Comparison of ENCODE assay signal across 13 mouse cellular contexts in genomic region chr5:122136508-122137408, GRCm38 (mm10). TPM values are rescaled to one million over a fixed set of nuclear protein-coding genes. Genes with fewer than 3 reads are reported as not detected.
DNase-seq lines count a peak whose midpoint lies in the region; ATAC-seq lines count a peak whose summit lies in the region.
"Had no signal": no experiment of that assay in that cellular context is flagged by ENCODE, and none has a peak within 500 bp of the region (broad histone marks: within the 10 kb centered on the region; RNA-seq: fewer than 3 reads in every experiment).

No protein-coding gene starts in this region.

- H3K9ac ChIP-seq in intestine, embryonic 15.5 days: no peak overlapping the region
- H3K9ac ChIP-seq: lung, embryonic 15.5 days; neural tube, embryonic 13.5 days had no signal

- no peaks in the 10 kb centered on the region for H3K9me3 ChIP-seq in intestine, embryonic 15.5 days
- H3K9me3 ChIP-seq: lung, embryonic 15.5 days; neural tube, embryonic 13.5 days had no signal

- peak overlapping the region; percentile 37; the same call in 1 of the 2 replicates for H3K27ac ChIP-seq in intestine, embryonic 15.5 days
- H3K27ac ChIP-seq: lung, embryonic 15.5 days; neural tube, embryonic 13.5 days had no signal

- DNase-seq in adrenal gland, postnatal 14 days: peak; percentile 49
- DNase-seq in gastrocnemius, postnatal 14 days: peak; percentile 45
- DNase-seq in embryo, embryonic 10 days (ENCODE audit: low spot score): no peak
- no peak for DNase-seq in kidney, adult 11 months
- no peak for DNase-seq in neural tube, embryonic 10.5 days (ENCODE audit: extremely low spot score, low spot score)
- DNase-seq: cerebellum, postnatal 10 days; thymus, postnatal 36 days had no signal

- no peak overlapping the region for H3K4me3 ChIP-seq in intestine, embryonic 15.5 days (replicated peaks)
- H3K4me3 ChIP-seq: lung, embryonic 15.5 days; neural tube, embryonic 13.5 days had no signal

- peaks cover 13% of the 10 kb centered on the region for H3K4me1 ChIP-seq in intestine, embryonic 15.5 days (replicated peaks)

- peak; percentile 75 for ATAC-seq in intestine, embryonic 15.5 days
- ATAC-seq in megakaryocyte-erythroid progenitor cell, adult 5-6 weeks (replicated peaks; ENCODE audit: low FRiP score, low TSS enrichment, poor library complexity, severe bottlenecking): peak; percentile 72
- no peak for ATAC-seq in inflammation-experienced regulatory T-cells, adult 6 months

- no peaks in the 10 kb centered on the region for H3K27me3 ChIP-seq in intestine, embryonic 15.5 days (replicated peaks)
- H3K27me3 ChIP-seq: lung, embryonic 15.5 days had no signal

- 0 out of 2 replicates have a peak overlapping the region, but pooled peaks have one; percentile 15 for H3K4me2 ChIP-seq in intestine, embryonic 15.5 days (replicated peaks)
- H3K4me2 ChIP-seq: lung, embryonic 15.5 days; neural tube, embryonic 13.5 days had no signal

- H3K36me3 ChIP-seq in intestine, embryonic 15.5 days: no peaks in the 10 kb centered on the region
- H3K36me3 ChIP-seq: lung, embryonic 15.5 days; neural tube, embryonic 13.5 days had no signal

- 64% methylated on average over 14 of the region's 14 CpGs for WGBS in intestine, embryonic 15.5 days

- intact Hi-C loops in gastrocnemius, postnatal 14 days (cut with DNase I; ENCODE audit: low total_unique reads): loop anchor here (10.0 kb wide), 1 partner anchor 208 kb away; no protein-coding TSS in a partner anchor

RNA-seq across cellular contexts. Expression of gene Ccdc63, which starts 3.9 kb away (rescaled TPM):
- total RNA-seq in adrenal gland, postnatal 14 days (2021): not detected in 2 replicates
- total RNA-seq in gastrocnemius, postnatal 14 days (2021): not detected
- polyA plus RNA-seq in intestine, embryonic 15.5 days (2015; fragmentation: Nextera tagmentation; extraction: Ambion mirVana): not detected in 2 replicates
- 0.96 and 1.4 TPM in 2 replicates for total RNA-seq in megakaryocyte-erythroid progenitor cell, adult 5-6 weeks (2014; fragmentation: Nextera tagmentation)
- not detected in 2 replicates for total RNA-seq in megakaryocyte-erythroid progenitor cell, adult 5-6 weeks (2017)
- under 1 TPM in 2 of 3 experiments, not detected in 1; 0.26 to 0.63 TPM for polyA plus RNA-seq in inflammation-experienced regulatory T-cells, adult 6 months (2017; shearing (Covaris generic))
- polyA plus RNA-seq: intestine, embryonic 14.5 days; lung, embryonic 15.5 days had no signal

RNA-seq across cellular contexts. Expression of gene Ppp1cc, which starts 21.3 kb away (rescaled TPM):
- total RNA-seq in adrenal gland, postnatal 14 days (2021): 155 and 191 TPM in 2 replicates
- 100 to 1,000 TPM; 110 TPM for total RNA-seq in gastrocnemius, postnatal 14 days (2021)
- polyA plus RNA-seq in intestine, embryonic 15.5 days (2015; fragmentation: Nextera tagmentation; extraction: Ambion mirVana): 240 and 244 TPM in 2 replicates
- total RNA-seq in megakaryocyte-erythroid progenitor cell, adult 5-6 weeks (2014; fragmentation: Nextera tagmentation): 375 and 380 TPM in 2 replicates
- total RNA-seq in megakaryocyte-erythroid progenitor cell, adult 5-6 weeks (2017): 229 and 230 TPM in 2 replicates
- 10 to 100 TPM; 57.8 to 90.1 (median 81.4) TPM for polyA plus RNA-seq in inflammation-experienced regulatory T-cells, adult 6 months (2017; shearing (Covaris generic))

RNA-seq across cellular contexts. Expression of gene Myl2, which starts 36.0 kb away (rescaled TPM):
- not detected in 2 replicates for total RNA-seq in adrenal gland, postnatal 14 days (2021)
- 1,000 to 10,000 TPM in 1 of 2 experiments, 100 to 1,000 TPM in 1; 675 to 1,272 TPM for total RNA-seq in gastrocnemius, postnatal 14 days (2021)
- polyA plus RNA-seq in intestine, embryonic 15.5 days (2015; fragmentation: Nextera tagmentation; extraction: Ambion mirVana): 0.45 and 0.62 TPM in 2 replicates
- not detected in 2 replicates for total RNA-seq in megakaryocyte-erythroid progenitor cell, adult 5-6 weeks (2014; fragmentation: Nextera tagmentation)
- total RNA-seq in megakaryocyte-erythroid progenitor cell, adult 5-6 weeks (2017): not detected in 2 replicates
- under 1 TPM in 1 of 3 experiments, not detected in 2; 0.41 TPM for polyA plus RNA-seq in inflammation-experienced regulatory T-cells, adult 6 months (2017; shearing (Covaris generic))
- polyA plus RNA-seq: intestine, embryonic 14.5 days had no signal

Comparison
In these comparisons a context has a peak if more than half of its experiments do, and no peak if none do; other contexts are left out.
1. DNase-seq: peak in adrenal gland, postnatal 14 days (single experiment) and gastrocnemius, postnatal 14 days (single experiment); none in embryo, embryonic 10 days (single experiment), kidney, adult 11 months (single experiment) and neural tube, embryonic 10.5 days (single experiment).
2. RNA of gene Myl2, which starts 36.0 kb away (total RNA-seq): 675 to 1,272 TPM in gastrocnemius, postnatal 14 days; not detected in adrenal gland, postnatal 14 days and not detected in megakaryocyte-erythroid progenitor cell, adult 5-6 weeks; every median in the first group is over 100 times any median in the second.